Mouse (Mus musculus) 416B (cell line): ENCODE data around the gene Mthfd1.
A peak's percentile ranks its signal among the peaks of the same experiment; 100 is the strongest.

Source experiments
- DNase-seq: peaks from one replicate; pipeline ENCODE4 v3.0.0; 2011; ENCODE audit warnings: low read depth

Gene Mthfd1

DNA sequence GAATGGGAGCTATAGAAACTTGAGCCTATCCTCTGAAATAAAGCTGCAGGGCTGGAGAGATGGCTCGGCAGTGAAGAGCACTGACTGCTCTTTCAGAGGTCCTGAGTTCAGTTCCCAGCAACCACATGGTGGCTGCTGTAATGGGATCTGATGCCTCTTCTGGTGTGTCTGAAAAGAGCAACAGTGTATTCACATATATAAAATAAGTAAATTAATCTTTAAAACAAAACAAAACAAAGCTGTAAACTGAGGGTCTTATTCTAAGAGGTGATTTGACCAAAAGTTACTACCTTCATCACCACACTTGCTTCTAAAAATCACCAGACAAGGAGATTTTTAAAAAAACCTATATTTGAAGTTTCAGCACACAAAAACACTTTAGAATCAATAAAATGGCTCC lies 105.8 kb downstream of the Mthfd1 start:
- no peak for DNase-seq

DNA sequence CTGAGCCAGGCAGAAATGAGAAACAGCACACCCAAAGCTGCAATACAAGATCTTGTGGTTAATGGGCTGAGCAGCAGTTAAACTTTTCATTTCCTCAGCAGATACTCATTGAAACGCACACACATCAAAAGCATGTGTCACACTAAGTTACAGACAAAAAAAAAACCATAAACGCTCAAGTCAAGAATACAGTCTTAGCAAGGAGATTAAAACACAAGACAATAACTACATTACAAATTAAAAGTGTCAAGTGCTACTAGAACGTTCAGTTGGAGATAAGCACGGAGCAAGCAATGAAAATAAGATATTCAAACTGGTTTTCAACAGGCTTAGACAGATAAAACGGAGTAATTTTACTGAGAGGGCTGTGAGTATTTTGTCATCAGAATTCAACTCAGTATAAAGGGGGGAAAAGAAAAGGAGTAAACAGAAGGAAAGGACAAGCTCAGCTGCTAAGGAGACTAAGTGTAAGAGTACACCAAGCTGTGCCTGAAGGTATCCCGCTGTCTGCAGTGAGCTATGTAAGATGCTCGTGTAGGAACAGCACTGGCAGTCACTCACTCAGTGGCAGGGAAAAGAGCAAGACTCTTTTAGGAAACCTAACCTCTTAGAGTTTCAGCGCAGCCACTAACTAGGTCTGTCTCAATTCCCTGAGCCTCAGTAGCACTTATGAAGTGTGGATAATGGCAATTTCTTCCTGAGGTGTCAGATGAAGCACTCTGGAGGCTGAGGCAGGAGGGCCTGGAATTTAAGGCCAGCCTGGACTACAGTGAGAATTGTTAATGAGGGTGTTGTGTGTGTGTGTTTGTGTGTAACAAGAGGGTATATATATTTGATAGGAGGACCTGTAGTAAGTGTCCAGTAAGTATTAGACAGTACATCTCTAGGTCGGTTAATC lies 106.6 kb downstream of the Mthfd1 start:
- DNase-seq, result peak; percentile 87

DNA sequence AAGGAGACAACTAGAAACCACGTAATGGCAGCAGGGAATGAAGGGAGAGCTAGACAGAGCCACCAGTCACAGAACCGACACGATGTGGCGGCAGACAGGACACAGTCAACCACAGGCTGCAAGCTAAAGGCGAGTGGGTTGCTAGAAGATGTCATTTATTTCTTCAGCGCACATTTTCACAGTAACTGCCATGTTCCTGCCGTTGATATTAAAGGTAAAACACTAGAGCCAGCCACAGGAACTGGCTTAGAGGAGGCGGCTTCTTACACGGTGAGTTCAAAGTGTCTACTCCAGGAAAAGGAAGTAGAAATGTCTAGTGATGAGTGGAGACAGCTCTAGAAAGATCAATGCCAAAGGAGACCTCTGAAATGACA lies 107.2 kb downstream of the Mthfd1 start:
- peak; percentile 68 for DNase-seq

DNA sequence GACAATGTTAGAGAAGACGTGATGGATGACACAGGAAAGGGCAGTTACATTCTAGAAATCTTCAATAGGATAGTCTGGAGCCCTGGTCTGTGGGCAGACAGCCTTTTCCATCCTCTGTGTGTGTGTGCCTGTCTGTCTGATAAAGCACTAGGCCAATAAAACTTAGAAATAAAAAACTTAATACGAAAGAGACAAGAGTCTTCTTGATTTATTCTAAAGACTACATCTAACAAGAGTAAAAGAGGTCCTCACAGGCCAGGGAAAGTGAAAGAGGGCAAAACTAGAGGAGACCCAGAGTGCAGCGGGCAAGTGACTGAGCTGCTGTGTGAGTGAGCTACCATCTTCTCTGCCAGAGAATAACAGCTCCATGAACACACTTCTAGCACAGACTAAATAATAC lies 111.2 kb downstream of the Mthfd1 start:
- DNase-seq, result peak; percentile 25

DNA sequence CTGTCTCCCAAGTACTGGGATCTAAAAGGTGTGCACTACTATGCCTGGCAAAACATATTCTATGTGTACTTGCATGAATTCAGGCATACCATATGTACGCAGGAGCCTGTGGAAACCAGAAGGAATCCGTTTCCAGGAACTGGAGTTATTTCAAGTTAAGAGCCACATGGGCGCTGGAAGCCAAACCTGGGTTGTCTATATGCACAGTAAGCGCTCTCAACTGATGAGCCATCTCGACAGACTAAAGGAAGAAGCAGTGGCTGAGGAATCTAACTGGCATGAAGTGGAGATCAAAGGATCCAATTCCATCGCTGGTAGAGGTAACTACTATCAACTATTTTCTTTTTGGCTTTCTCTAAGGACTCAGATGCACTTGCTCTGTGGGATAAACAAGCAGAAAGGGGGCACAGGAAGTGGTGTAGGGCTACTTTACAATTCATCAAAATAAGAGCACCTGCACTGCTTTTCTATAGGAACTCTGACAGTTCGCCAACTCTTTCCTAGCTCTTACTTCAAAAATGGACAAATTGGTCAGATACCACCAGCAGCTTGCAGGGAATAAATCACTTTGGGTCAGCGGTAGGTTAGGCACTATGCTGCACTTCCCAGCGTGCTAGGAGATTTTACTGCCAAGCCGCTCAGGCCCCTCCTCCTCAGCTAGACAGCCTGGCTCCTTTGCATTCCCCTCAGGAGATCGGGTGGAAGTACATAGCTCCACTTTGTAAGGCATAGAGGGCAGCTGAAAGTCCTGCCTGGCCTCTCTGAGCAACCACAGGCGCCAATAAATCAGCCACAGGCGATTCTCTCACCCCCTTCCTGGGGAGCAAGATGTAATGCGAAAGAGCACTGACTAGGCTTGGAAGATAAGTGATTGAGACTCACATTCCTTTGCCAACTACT lies 112.2 kb downstream of the Mthfd1 start:
- DNase-seq, result peak; percentile 64

DNA sequence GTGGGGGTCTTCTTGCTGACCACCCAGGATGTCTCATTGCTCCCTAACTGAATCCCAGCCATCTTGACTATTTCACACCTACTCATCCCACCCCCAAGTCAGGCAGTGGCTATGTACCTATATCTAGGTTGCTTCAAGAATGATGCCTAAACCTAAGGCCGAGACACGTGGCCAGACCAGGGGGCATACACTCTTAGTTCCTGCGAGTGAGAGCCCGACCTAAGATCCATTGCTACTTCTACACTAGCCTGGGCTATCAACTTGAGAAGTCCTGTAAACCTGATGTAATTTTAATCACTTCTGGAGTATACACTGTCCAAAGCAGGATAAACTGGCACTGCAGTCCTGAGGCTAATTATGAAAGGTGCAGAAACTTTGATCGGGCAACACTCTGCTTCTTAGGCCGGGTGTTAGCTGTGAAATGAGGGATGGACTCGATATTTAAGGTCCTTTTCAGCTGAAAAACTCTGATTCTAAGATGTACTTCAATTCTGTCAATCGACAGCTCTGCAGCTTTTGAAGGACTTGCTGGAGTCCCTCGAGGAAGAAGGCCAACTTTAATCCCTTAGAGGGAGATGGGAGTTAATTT lies 113.2 kb downstream of the Mthfd1 start:
- peak; percentile 61 for DNase-seq

DNA sequence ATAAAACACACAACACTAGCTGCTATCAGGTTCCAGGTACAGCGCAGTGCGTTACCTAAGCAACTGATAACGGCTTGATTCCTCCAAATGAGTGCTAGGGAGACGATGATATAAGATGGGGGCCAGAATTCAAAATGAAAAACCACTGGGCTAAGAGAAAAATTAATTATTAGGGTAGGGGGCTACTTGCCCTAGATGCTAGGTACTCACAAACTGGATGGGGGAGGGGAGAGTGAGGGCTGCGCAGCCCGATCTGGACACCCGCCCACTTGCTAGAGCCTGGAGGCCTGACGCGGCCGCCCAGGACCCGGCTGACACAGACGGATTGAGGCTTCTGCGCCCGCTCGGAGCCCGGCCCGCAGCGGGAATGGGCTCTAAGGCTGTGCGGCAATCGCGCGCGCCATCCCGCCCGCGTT lies 113.7 kb downstream of the Mthfd1 start:
- peak; percentile 62 for DNase-seq
